Mouse (Mus musculus) retina, postnatal 1 day (tissue): ENCODE results near the gene Dazap1.
"Not testable (repeated sequence)": the region's sequence is repeated elsewhere in the genome, so short reads cannot be mapped to it uniquely, and the experiment has no call there.

ENCODE experiments used
- DNase-seq: peaks from one replicate; pipeline ENCODE4 v3.0.0-alpha.2; 2012

Dazap1 gene

GRCm38 (mm10) chr10:80260642-80261584 is at the start of gene Dazap1, which contains the start of gene Gamt:
Dazap1 (plus strand) TSS chr10:80261486.
Gamt (minus strand) TSS chr10:80261012.
- peak; percentile 97 for DNase-seq

- DNase-seq: not testable (repeated sequence)
Measured at GRCm38 (mm10) chr10:80211547-80212103, 49.7 kb upstream of the Dazap1 start.

- DNase-seq: no peak
Measured at GRCm38 (mm10) chr10:80215048-80215772, 46.1 kb upstream of the Dazap1 start.

GRCm38 (mm10) chr10:80220676-80221075 is 40.6 kb upstream of the Dazap1 start:
- no peak for DNase-seq

- DNase-seq: not testable (repeated sequence)
Measured at GRCm38 (mm10) chr10:80223137-80223536, 38.1 kb upstream of the Dazap1 start.

- DNase-seq: no peak
Measured at GRCm38 (mm10) chr10:80226071-80226415, 35.2 kb upstream of the Dazap1 start.

GRCm38 (mm10) chr10:80226416-80227165 is 34.7 kb upstream of the Dazap1 start, which contains the start of gene Mum1:
Mum1 (plus strand) TSS chr10:80226434.
- DNase-seq: peak; percentile 100

- no peak for DNase-seq
Measured at GRCm38 (mm10) chr10:80227166-80227539, 34.1 kb upstream of the Dazap1 start.

- no peak for DNase-seq
Measured at GRCm38 (mm10) chr10:80227877-80228775, 33.2 kb upstream of the Dazap1 start.

- DNase-seq: no peak
Measured at GRCm38 (mm10) chr10:80236145-80236825, 25.0 kb upstream of the Dazap1 start.

- DNase-seq: no peak
Measured at GRCm38 (mm10) chr10:80237020-80237419, 24.3 kb upstream of the Dazap1 start.

GRCm38 (mm10) chr10:80238306-80238705 is 23.0 kb upstream of the Dazap1 start:
- no peak for DNase-seq

- DNase-seq: no peak
Measured at GRCm38 (mm10) chr10:80239791-80240190, 21.5 kb upstream of the Dazap1 start.

GRCm38 (mm10) chr10:80242088-80242487 is 19.2 kb upstream of the Dazap1 start:
- peak; percentile 78 for DNase-seq

- no peak for DNase-seq
Measured at GRCm38 (mm10) chr10:80242607-80243006, 18.7 kb upstream of the Dazap1 start.

- DNase-seq: peak; percentile 75
Measured at GRCm38 (mm10) chr10:80244791-80245399, 16.4 kb upstream of the Dazap1 start.

- DNase-seq: peak; percentile 93
Measured at GRCm38 (mm10) chr10:80245600-80245999, 15.7 kb upstream of the Dazap1 start.

- peak; percentile 69 for DNase-seq
Measured at GRCm38 (mm10) chr10:80247849-80248248, 13.4 kb upstream of the Dazap1 start.

- DNase-seq: not testable (repeated sequence)
Measured at GRCm38 (mm10) chr10:80248437-80248836, 12.8 kb upstream of the Dazap1 start.

GRCm38 (mm10) chr10:80248971-80249640 is 12.2 kb upstream of the Dazap1 start, which contains the start of gene Ndufs7:
Ndufs7 (plus strand) TSS chr10:80249121.
- peak; percentile 96 for DNase-seq
